Mouse (Mus musculus): ENCODE data around the gene Btbd18. TPM values are rescaled to one million over a fixed set of nuclear protein-coding genes. Genes with fewer than 3 reads are reported as not detected.

Btbd18 gene
- total RNA-seq, 2 experiments from 2014 or later = not detected

Other genes with a start within 250 kb of the Btbd18 start
- 10 to 100 TPM; 21.9 to 27.6 TPM for gene Calcrl, start 233.7 kb upstream of the Btbd18 start, total RNA-seq (2021)
- 1 to 10 TPM; 6.7 to 6.9 TPM for gene Tfpi, start 182.3 kb upstream of the Btbd18 start, total RNA-seq (2021)
- 10 to 100 TPM; 46.4 to 49.7 TPM for gene Ctnnd1, start 8.3 kb upstream of the Btbd18 start, total RNA-seq (2021)
- gene Selenoh, start 11.7 kb downstream of the Btbd18 start, total RNA-seq (2021) = 10 to 100 TPM; 13.3 to 15.6 TPM
- gene Gm28635, start 19.0 kb downstream of the Btbd18 start, total RNA-seq (2021) = not detected
- gene Med19, start 19.3 kb downstream of the Btbd18 start, total RNA-seq (2021) = 1 to 10 TPM; 7.4 to 9.9 TPM
- gene Tmx2, start 20.1 kb downstream of the Btbd18 start, total RNA-seq (2021) = 10 to 100 TPM; 45.5 to 52.3 TPM
- 10 to 100 TPM; 41.3 to 45.1 TPM for gene Zdhhc5, start 56.1 kb downstream of the Btbd18 start, total RNA-seq (2021)
- gene Clp1, start 68.3 kb downstream of the Btbd18 start, total RNA-seq (2021) = 1 to 10 TPM; 4.1 to 4.9 TPM
- 1 to 10 TPM in 1 of 2 experiments, under 1 TPM in 1; 0.73 to 1.0 TPM for gene Ypel4, start 75.0 kb downstream of the Btbd18 start, total RNA-seq (2021)
- 1 to 10 TPM in 1 of 2 experiments, under 1 TPM in 1; 0.66 to 1.0 TPM for gene Gm19426, start 84.6 kb downstream of the Btbd18 start, total RNA-seq (2021)
- gene Serping1, start 116.4 kb downstream of the Btbd18 start, total RNA-seq (2021) = 10 to 100 TPM; 55.0 to 72.1 TPM
- gene Ube2l6, start 139.7 kb downstream of the Btbd18 start, total RNA-seq (2021) = 1 to 10 TPM; 6.1 to 7.0 TPM
- gene Smtnl1, start 163.6 kb downstream of the Btbd18 start, total RNA-seq (2021) = 100 to 1,000 TPM in 1 of 2 experiments, 10 to 100 TPM in 1; 95.9 to 120 TPM
- gene Timm10, start 167.9 kb downstream of the Btbd18 start, total RNA-seq (2021) = 10 to 100 TPM; 45.7 to 46.0 TPM
- gene Slc43a1, start 179.8 kb downstream of the Btbd18 start, total RNA-seq (2021) = 10 to 100 TPM in 1 of 2 experiments, 1 to 10 TPM in 1; 6.2 to 16.1 TPM
- under 1 TPM; 0.55 to 0.64 TPM for gene Rtn4rl2, start 227.6 kb downstream of the Btbd18 start, total RNA-seq (2021)

All from gastrocnemius, postnatal 14 days (tissue).